Mouse (Mus musculus) left cerebral cortex, adult 18-20 months (tissue): ENCODE measurements at regions not wholly inside any gene's neighbourhood (a gene's known extent, or its start where the extent isn't known, plus 50 kb on each side); places are given as distances from the start of the nearest gene placed in this dataset.
"Not testable (repeated sequence)": the region's sequence is repeated elsewhere in the genome, so short reads cannot be mapped to it uniquely, and the experiment has no call there.

ENCODE experiments used
- DNase-seq, 2 experiments: peaks; one replicate each; pipeline ENCODE4 v3.0.0; 2021 to 2022; ENCODE audit warnings: low spot score in 2 of 2, mixed read lengths in 1 of 2

- DNase-seq, result no peak
Measured at GRCm38 (mm10) chr5:97831421-97831820, 199.4 kb downstream of the Antxr2 start.

- DNase-seq, result no peak
Measured at GRCm38 (mm10) chr5:97817485-97817884, 213.4 kb downstream of the Antxr2 start.

GRCm38 (mm10) chr5:97815357-97815756, 215.5 kb downstream of the Antxr2 start:
- no peak for DNase-seq

- DNase-seq, result no peak
Measured at GRCm38 (mm10) chr5:97814700-97815099, 216.1 kb downstream of the Antxr2 start.

GRCm38 (mm10) chr5:97812611-97813350, 218.1 kb downstream of the Antxr2 start:
- no peak for DNase-seq

GRCm38 (mm10) chr5:97809007-97809406, 221.8 kb downstream of the Antxr2 start:
- DNase-seq, result no peak

- no peak for DNase-seq
Measured at GRCm38 (mm10) chr5:97807171-97807570, 223.7 kb downstream of the Antxr2 start.

- no peak for DNase-seq
Measured at GRCm38 (mm10) chr5:97806754-97807153, 224.1 kb downstream of the Antxr2 start.

- no peak for DNase-seq
Measured at GRCm38 (mm10) chr5:97800017-97800416, 230.8 kb downstream of the Antxr2 start.

GRCm38 (mm10) chr5:97788175-97788574, 242.7 kb downstream of the Antxr2 start:
- no peak for DNase-seq

- DNase-seq, result no peak
Measured at GRCm38 (mm10) chr5:97787001-97787400, 243.8 kb downstream of the Antxr2 start.

- not testable (repeated sequence) for DNase-seq
Measured at GRCm38 (mm10) chr5:97775100-97775499, 255.7 kb downstream of the Antxr2 start.

- DNase-seq, result not testable (repeated sequence)
Measured at GRCm38 (mm10) chr5:97773451-97773850, 257.4 kb downstream of the Antxr2 start.

- DNase-seq, result no peak
Measured at GRCm38 (mm10) chr5:97737339-97737738, 280.5 kb upstream of the Gk2 start.

- no peak for DNase-seq
Measured at GRCm38 (mm10) chr5:97730920-97731319, 274.1 kb upstream of the Gk2 start.

GRCm38 (mm10) chr5:97719364-97719763, 262.5 kb upstream of the Gk2 start:
- DNase-seq, result not testable (repeated sequence)

- no peak for DNase-seq
Measured at GRCm38 (mm10) chr5:97705270-97705669, 248.4 kb upstream of the Gk2 start.

GRCm38 (mm10) chr5:97700507-97700906, 243.7 kb upstream of the Gk2 start:
- DNase-seq, result peak in 1 of 2 experiments; percentile 4

GRCm38 (mm10) chr5:97697581-97698134, 240.8 kb upstream of the Gk2 start:
- DNase-seq, result no peak

- peak in 1 of 2 experiments; percentile 12 for DNase-seq
Measured at GRCm38 (mm10) chr5:97693333-97693940, 236.6 kb upstream of the Gk2 start.

- DNase-seq, result no peak
Measured at GRCm38 (mm10) chr5:97685443-97685842, 228.6 kb upstream of the Gk2 start.

- DNase-seq, result no peak
Measured at GRCm38 (mm10) chr5:97684592-97685258, 227.9 kb upstream of the Gk2 start.
